Mouse (Mus musculus) MEL (cell line): ENCODE measurements around the gene Gm10518. TPM values are rescaled to one million over a fixed set of nuclear protein-coding genes. Genes with fewer than 3 reads are reported as not detected.

Experiments
- DNase-seq: peaks from one replicate; pipeline ENCODE4 v3.0.0; 2011; ENCODE audit warnings: low read depth, low spot score
- H3K27ac ChIP-seq: 2 replicates; pipeline ENCODE4 v1.5.1; 2012; ENCODE audit warnings: low read depth, mild to moderate bottlenecking, control low read depth, low read length, moderate library complexity; ENCODE audit not compliant: control insufficient read depth
- H3K27me3 ChIP-seq, 2 experiments: fragments of 150-350 bp in 1 of 2; sonication (generic) in 1 of 2; 2 replicates each; pipeline ENCODE4 v1.6.1; 2012; ENCODE audit warnings: low read length in 2 of 2, mild to moderate bottlenecking in 2 of 2, improper control_type of control experiment in 1 of 2, moderate library complexity in 1 of 2; ENCODE audit not compliant: insufficient read depth in 2 of 2, control insufficient read depth in 1 of 2
- H3K36me3 ChIP-seq, 2 experiments: 2 replicates each; pipeline ENCODE4 v1.6.1; 2012 to 2014; ENCODE audit warnings: low read length in 2 of 2, improper control_type of control experiment in 1 of 2, inconsistent platforms in 1 of 2, mild to moderate bottlenecking in 1 of 2; ENCODE audit not compliant: insufficient read depth in 2 of 2, control insufficient read depth in 1 of 2
- H3K4me1 ChIP-seq, 2 experiments: fragments of 150-350 bp in 1 of 2; sonication (generic) in 1 of 2; 2 replicates each; pipeline ENCODE4 v1.6.1; 2012; ENCODE audit warnings: low read length in 2 of 2, improper control_type of control experiment in 1 of 2, mild to moderate bottlenecking in 1 of 2; ENCODE audit not compliant: insufficient read depth in 2 of 2, control insufficient read depth in 1 of 2
- H3K4me3 ChIP-seq, 2 experiments: fragments of 150-350 bp in 1 of 2; sonication (generic) in 1 of 2; 2 replicates each; pipeline ENCODE4 v1.5.1; 2012; ENCODE audit warnings: low read depth in 2 of 2, low read length in 2 of 2, mild to moderate bottlenecking in 2 of 2, moderate library complexity in 2 of 2, control low read depth in 1 of 2, improper control_type of control experiment in 1 of 2; ENCODE audit not compliant: control insufficient read depth in 1 of 2, insufficient read depth in 1 of 2
- H3K79me2 ChIP-seq: 2 replicates; pipeline ENCODE4 v1.6.1; 2012; ENCODE audit warnings: mild to moderate bottlenecking, low read length, moderate library complexity; ENCODE audit not compliant: control insufficient read depth, poor library complexity, insufficient read depth
- H3K9ac ChIP-seq: 2 replicates; pipeline ENCODE4 v1.6.1; 2012; ENCODE audit warnings: low read depth, mild to moderate bottlenecking, control low read depth, low read length, moderate library complexity; ENCODE audit not compliant: control insufficient read depth, poor library complexity, severe bottlenecking
- H3K9me3 ChIP-seq: fragments of 150-350 bp; sonication (generic); replicated peaks from 2 replicates; pipeline ENCODE4 v1.6.1; 2012; ENCODE audit warnings: mild to moderate bottlenecking, low read length, improper control_type of control experiment, moderate library complexity; ENCODE audit not compliant: insufficient read depth
- E2F4 ChIP-seq: IDR thresholded peaks from 2 replicates; pipeline ENCODE4 v1.6.1; 2011; ENCODE audit warnings: low read depth, low read length, improper control_type of control experiment, borderline replicate concordance
- ETS1 ChIP-seq: IDR thresholded peaks from 2 replicates; pipeline ENCODE4 v1.6.1; 2012; ENCODE audit warnings: low read depth, mild to moderate bottlenecking, inconsistent platforms, low read length, improper control_type of control experiment, moderate library complexity
- GATA1 ChIP-seq: IDR thresholded peaks from 2 replicates; pipeline ENCODE4 v1.6.1; 2011; ENCODE audit warnings: low read depth, low read length, improper control_type of control experiment
- JUND ChIP-seq: IDR thresholded peaks from 2 replicates; pipeline ENCODE4 v1.6.1; 2011; ENCODE audit warnings: low read depth, mild to moderate bottlenecking, improper control_type of control experiment, low read length
- MAFK ChIP-seq: IDR thresholded peaks from 2 replicates; pipeline ENCODE4 v1.6.1; 2011; ENCODE audit warnings: low read depth, mild to moderate bottlenecking, low read length, improper control_type of control experiment, borderline replicate concordance
- MEF2A ChIP-seq: IDR thresholded peaks from 2 replicates; pipeline ENCODE4 v1.6.1; 2014; ENCODE audit warnings: low read depth, mild to moderate bottlenecking, inconsistent platforms, low read length, improper control_type of control experiment; ENCODE audit not compliant: poor library complexity, insufficient replicate concordance, severe bottlenecking; ENCODE audit errors: extremely low read depth
- NELFE ChIP-seq: IDR thresholded peaks from 2 replicates; pipeline ENCODE4 v1.6.1; 2011; ENCODE audit warnings: low read depth, low read length, improper control_type of control experiment
- NRF1 ChIP-seq: IDR thresholded peaks from 2 replicates; pipeline ENCODE4 v1.6.1; 2014; ENCODE audit warnings: low read depth, mild to moderate bottlenecking, inconsistent platforms, low read length, improper control_type of control experiment, moderate library complexity; ENCODE audit not compliant: poor library complexity, insufficient read depth, severe bottlenecking
- POLR2AphosphoS2 ChIP-seq: IDR thresholded peaks from 2 replicates; pipeline ENCODE4 v1.6.1; 2011; ENCODE audit warnings: low read length, improper control_type of control experiment
- POLR2AphosphoS5 ChIP-seq: IDR thresholded peaks from 2 replicates; pipeline ENCODE4 v1.6.1; 2012; ENCODE audit warnings: low read depth, borderline replicate concordance, mild to moderate bottlenecking, inconsistent platforms, low read length, moderate library complexity, mixed read lengths
- SIN3A ChIP-seq: IDR thresholded peaks from 2 replicates; pipeline ENCODE4 v1.6.1; 2012; ENCODE audit warnings: low read length, improper control_type of control experiment, inconsistent platforms
- SMC3 ChIP-seq: IDR thresholded peaks from 2 replicates; pipeline ENCODE4 v1.6.1; 2011; ENCODE audit warnings: low read depth, low read length, improper control_type of control experiment
- TAL1 ChIP-seq: IDR thresholded peaks from 2 replicates; pipeline ENCODE4 v1.6.1; 2012; ENCODE audit warnings: mild to moderate bottlenecking, inconsistent platforms, low read length, moderate library complexity, mixed read lengths
- TBP ChIP-seq: IDR thresholded peaks from 2 replicates; pipeline ENCODE4 v1.8.0; 2011; ENCODE audit warnings: low read depth, low read length, improper control_type of control experiment
- TCF12 ChIP-seq: IDR thresholded peaks from 2 replicates; pipeline ENCODE4 v1.6.1; 2014; ENCODE audit warnings: low read depth, mild to moderate bottlenecking, inconsistent platforms, low read length, improper control_type of control experiment, moderate library complexity
- USF1 ChIP-seq: IDR thresholded peaks from 2 replicates; pipeline ENCODE4 v1.6.1; 2014; ENCODE audit warnings: low read depth, mild to moderate bottlenecking, inconsistent platforms, low read length, improper control_type of control experiment, moderate library complexity
- ZNF384 ChIP-seq: IDR thresholded peaks from 2 replicates; pipeline ENCODE4 v1.6.1; 2012; ENCODE audit warnings: low read depth, mild to moderate bottlenecking, inconsistent platforms, low read length, improper control_type of control experiment
- polyA plus RNA-seq, 2 experiments: library from polyadenylated mRNA; stranded (reverse) in 1 of 2; unstranded in 1 of 2; fragments of >175 nt in 1 of 2; fragments of >200 nt in 1 of 2; gene quantifications; 2 replicates each; pipeline versions ENCODE4 v1.2.1 to v1.2.4; 2012; ENCODE audit warnings: low replicate concordance in 2 of 2, low read depth in 1 of 2; ENCODE audit not compliant: insufficient read length in 2 of 2, insufficient read depth in 1 of 2, missing spikeins in 1 of 2
- total RNA-seq: library from RNA; depleted of rRNA; stranded (reverse); fragments of 300-350 nt; gene quantifications from 2 replicates; pipeline ENCODE4 v1.2.3, GENCODE M21; 2012

Gene Gm10518
- total and polyA plus RNA-seq, 3 experiments = 0.42 to 5.2 TPM; not detected in 1

- no peak for DNase-seq
- TF ChIP-seq ETS1 (no peak), NELFE (no peak), SMC3 (no peak), TAL1 (no peak), TCF12 (no peak)
- Histone ChIP-seq H3K9me3 (no peaks in the 10 kb centered on the region), H3K9ac (no peak overlapping the region), H3K4me3 (no peak overlapping the region), H3K79me2 (no peaks in the 10 kb centered on the region), H3K27ac (no peak overlapping the region), H3K36me3 (no peaks in the 10 kb centered on the region), H3K27me3 (no peaks in the 10 kb centered on the region), H3K4me1 (no peaks in the 10 kb centered on the region)
Measured at GRCm38 (mm10) chr1:179828051-179828450, 24.9 kb downstream of the Gm10518 start.

GRCm38 (mm10) chr1:179828900-179829299, 25.7 kb downstream of the Gm10518 start:
- TF ChIP-seq MAFK (no peak), SIN3A (no peak), MEF2A (no peak), GATA1 (no peak), POLR2AphosphoS2 (no peak), E2F4 (no peak), JUND (no peak), TBP (no peak), POLR2AphosphoS5 (no peak)
- TF ChIP-seq, all 39 proteins: peak for 0
- H3K9me3 ChIP-seq = no peaks in the 10 kb centered on the region
- H3K9ac ChIP-seq = no peak overlapping the region
- H3K27me3 ChIP-seq = no peaks in the 10 kb centered on the region
- no peak overlapping the region for H3K27ac ChIP-seq
- H3K4me1 ChIP-seq = no peaks in the 10 kb centered on the region
- no peak for DNase-seq
- H3K4me3 ChIP-seq = no peak overlapping the region
- no peaks in the 10 kb centered on the region for H3K36me3 ChIP-seq
- H3K79me2 ChIP-seq = no peaks in the 10 kb centered on the region

GRCm38 (mm10) chr1:179832710-179833240, 29.6 kb downstream of the Gm10518 start:
- H3K27ac ChIP-seq = no peak overlapping the region
- DNase-seq = no peak
- no peaks in the 10 kb centered on the region for H3K27me3 ChIP-seq
- H3K79me2 ChIP-seq = no peaks in the 10 kb centered on the region
- H3K9me3 ChIP-seq = no peaks in the 10 kb centered on the region
- no peak overlapping the region for H3K9ac ChIP-seq
- no peaks in the 10 kb centered on the region for H3K36me3 ChIP-seq
- H3K4me3 ChIP-seq = no peak overlapping the region
- peaks cover 0 to 6% of the 10 kb centered on the region in 2 experiments; a peak in 1 of 4 replicates for H3K4me1 ChIP-seq
- TF ChIP-seq NRF1 = no peak
- TF ChIP-seq ZNF384 = no peak
- TF ChIP-seq TCF12 = no peak
- TF ChIP-seq TAL1 = no peak
- no peak for TF ChIP-seq USF1
